Mouse (Mus musculus) T-cell, adult 2 months (primary cell): ENCODE measurements around the gene Vmn2r117.
"Not testable (repeated sequence)": the region's sequence is repeated elsewhere in the genome, so short reads cannot be mapped to it uniquely, and the experiment has no call there.

Experiments used
- DNase-seq: peaks from one replicate; pipeline ENCODE4 v3.0.0; 2022; ENCODE audit warnings: low spot score

Vmn2r117 gene

GRCm38 (mm10) chr17:23479599-23479998 lies at the start of gene Vmn2r117:
Vmn2r117 (minus strand) TSS chr17:23479699.
- not testable (repeated sequence) for DNase-seq

GRCm38 (mm10) chr17:23522941-23523732 lies 43.6 kb upstream of the Vmn2r117 start:
- DNase-seq: not testable (repeated sequence)

GRCm38 (mm10) chr17:23518701-23519423 lies 39.4 kb upstream of the Vmn2r117 start:
- no peak for DNase-seq

DNA sequence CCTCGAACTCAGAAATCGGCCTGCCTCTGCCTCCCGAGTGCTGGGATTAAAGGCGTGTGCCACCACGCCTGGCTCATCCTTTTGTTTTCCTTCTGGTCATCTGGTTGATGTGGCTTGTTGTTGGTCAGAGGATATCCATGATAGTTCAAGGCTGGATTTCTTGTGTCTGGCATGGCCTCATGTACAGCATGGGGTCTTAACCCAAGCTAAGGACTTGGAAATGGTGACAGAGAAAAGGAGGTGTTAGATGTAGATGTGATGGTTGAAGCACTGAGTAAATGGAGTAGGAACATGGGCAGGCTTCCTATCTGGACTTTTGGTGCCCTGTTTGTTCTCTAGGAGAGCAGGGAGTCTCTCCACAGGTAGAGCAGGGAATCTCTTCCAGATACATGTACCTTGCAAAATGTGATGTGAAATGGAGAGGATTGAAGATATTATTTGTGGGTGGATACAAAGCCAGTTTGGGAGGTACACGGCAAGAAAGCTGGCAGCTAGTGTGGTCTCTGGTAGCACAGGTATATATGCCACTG lies 46.3 kb downstream of the Vmn2r117 start:
- no peak for DNase-seq
